Mouse (Mus musculus) intestine, postnatal 0 days (tissue): ENCODE data around the gene Sphk1. TPM values are rescaled to one million over a fixed set of nuclear protein-coding genes. Genes with fewer than 3 reads are reported as not detected.

Source experiments
- ATAC-seq: fragments of 200-750 bp; cut with Nextera tagmentation; 2 replicates; pipeline ENCODE4 v1.8.0; 2017; ENCODE audit warnings: mild to moderate bottlenecking, moderate TSS enrichment, moderate library complexity
- H3K27ac ChIP-seq: fragments of 300-500 bp; sonication (generic); 2 replicates; pipeline ENCODE4 v1.5.1; 2014; ENCODE audit warnings: mild to moderate bottlenecking, low read depth, low read length, moderate library complexity
- H3K27me3 ChIP-seq: fragments of 300-500 bp; sonication (generic); replicated peaks from 2 replicates; pipeline ENCODE4 v1.6.1; 2014; ENCODE audit warnings: low read length, mixed read lengths; ENCODE audit not compliant: control insufficient read depth, insufficient read depth
- H3K36me3 ChIP-seq: fragments of 300-500 bp; sonication (generic); 2 replicates; pipeline ENCODE4 v1.6.1; 2014; ENCODE audit warnings: mild to moderate bottlenecking, moderate library complexity; ENCODE audit not compliant: control insufficient read depth, insufficient read depth
- H3K4me1 ChIP-seq: fragments of 300-500 bp; sonication (generic); replicated peaks from 2 replicates; pipeline ENCODE4 v1.6.1; 2014; ENCODE audit warnings: antibody characterized with exemption, low read length, mixed read lengths; ENCODE audit not compliant: control insufficient read depth, insufficient read depth
- H3K4me2 ChIP-seq: fragments of 300-500 bp; sonication (generic); replicated peaks from 2 replicates; pipeline ENCODE4 v1.6.1; 2014; ENCODE audit warnings: low read depth, mild to moderate bottlenecking, moderate library complexity
- H3K4me3 ChIP-seq: fragments of 300-500 bp; sonication (generic); 2 replicates; pipeline ENCODE4 v1.5.1; 2014; ENCODE audit warnings: low read depth, low read length
- H3K9ac ChIP-seq: fragments of 300-500 bp; sonication (generic); 2 replicates; pipeline ENCODE4 v1.6.1; 2014; ENCODE audit warnings: mild to moderate bottlenecking, low read depth, low read length
- H3K9me3 ChIP-seq: fragments of 300-500 bp; sonication (generic); 2 replicates; pipeline ENCODE4 v1.6.1; 2016; ENCODE audit warnings: mixed run types; ENCODE audit not compliant: control insufficient read depth
- CTCF ChIP-seq: sonication (generic); IDR thresholded peaks from 2 replicates; pipeline ENCODE4 v1.5.1; 2016; ENCODE audit warnings: low read depth, mild to moderate bottlenecking, control low read depth, antibody characterized with exemption, moderate library complexity
- WGBS: fragments of 180-500 bp; shearing (Covaris S2); extraction: QIAGEN DNeasy Blood & Tissue Kit; methylation state at CpG from one replicate; pipeline ENCODE4 v1.1.7; 2014; 5-methylcytosine and 5-hydroxymethylcytosine counted together
- polyA plus RNA-seq: library from polyadenylated mRNA; unstranded; fragments of >200 nt; fragmentation: Nextera tagmentation; extraction: Ambion mirVana; gene quantifications from 2 replicates; pipeline ENCODE4 v1.2.1, GENCODE M21; 2015

Gene Sphk1
- polyA plus RNA-seq, 1 experiment from 2014 or later: 2.5 TPM

DNA sequence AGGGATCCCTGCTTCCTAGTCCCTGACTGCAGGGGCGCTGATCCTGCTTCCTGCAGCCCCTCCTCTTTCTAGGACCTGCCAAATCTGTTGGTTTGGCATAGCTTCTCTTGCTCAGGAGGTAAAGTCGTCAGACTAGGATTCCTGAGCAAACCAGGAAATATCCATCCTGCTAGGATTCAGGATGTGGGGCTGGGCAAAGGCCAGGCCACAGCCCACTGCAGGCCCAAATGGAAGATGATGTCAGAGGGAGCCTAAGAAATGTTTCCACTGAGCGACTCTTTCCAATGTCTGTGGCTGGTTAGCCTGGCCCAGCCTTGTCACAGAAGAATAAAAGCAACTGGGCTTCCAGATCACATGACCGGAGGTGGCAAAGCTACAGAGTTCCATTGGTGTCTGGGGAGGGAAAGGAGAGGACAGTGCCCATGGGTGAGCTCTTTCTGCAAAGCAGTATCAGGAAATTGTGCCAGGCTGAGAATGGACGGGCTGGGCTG, 7.0 kb upstream of the Sphk1 start:
- no peaks in the 10 kb centered on the region for H3K36me3 ChIP-seq
- no peak overlapping the region for H3K27ac ChIP-seq
- TF ChIP-seq CTCF: 0 out of 2 replicates have a peak, but pooled peaks have one; percentile 1
- no peak overlapping the region for H3K4me2 ChIP-seq
- WGBS: 52% methylated on average over 5 of the region's 5 CpGs
- peak; percentile 42; the same call in 1 of the 2 replicates for ATAC-seq
- no peak overlapping the region for H3K9ac ChIP-seq
- H3K4me1 ChIP-seq: no peaks in the 10 kb centered on the region
- H3K4me3 ChIP-seq: no peak overlapping the region
- no peaks in the 10 kb centered on the region for H3K27me3 ChIP-seq
- no peaks in the 10 kb centered on the region for H3K9me3 ChIP-seq

DNA sequence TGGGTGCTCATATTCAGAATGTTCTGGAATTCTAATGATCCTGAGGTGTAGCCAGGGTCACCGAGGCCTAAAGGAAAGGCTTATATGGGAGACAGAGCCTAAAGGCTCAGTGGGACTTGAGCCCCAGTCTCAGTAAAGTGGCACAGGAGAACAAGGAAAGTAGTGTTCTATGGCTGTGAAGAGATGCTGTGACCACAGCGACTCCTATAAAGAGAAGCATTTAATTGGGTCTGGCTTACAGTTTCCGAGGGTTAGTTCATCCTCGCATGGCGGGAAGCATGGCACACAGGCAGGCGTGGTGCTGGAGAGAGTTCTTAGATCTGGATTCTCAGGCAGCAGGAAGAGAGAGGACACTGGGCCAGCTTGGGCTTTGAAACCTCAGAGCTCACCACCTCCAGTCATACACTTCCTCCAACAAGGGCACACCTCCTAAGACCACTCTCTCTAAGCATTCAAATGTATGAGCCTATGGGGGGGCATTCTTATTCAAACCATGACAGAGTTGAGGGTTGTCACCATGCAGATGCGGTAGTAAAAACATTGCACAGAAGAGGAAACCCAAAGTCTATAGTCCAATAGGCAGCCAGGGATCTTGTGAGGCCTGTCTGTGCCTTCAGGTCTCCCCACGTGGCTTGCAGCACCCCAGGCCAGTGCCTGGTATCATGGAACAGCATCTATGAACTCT, 1.9 kb upstream of the Sphk1 start:
- no peak overlapping the region for H3K4me3 ChIP-seq
- H3K9me3 ChIP-seq: no peaks in the 10 kb centered on the region
- no peak for TF ChIP-seq CTCF
- H3K27ac ChIP-seq: no peak overlapping the region
- H3K36me3 ChIP-seq: no peaks in the 10 kb centered on the region
- no peak for ATAC-seq
- 82% methylated on average over 8 of the region's 8 CpGs for WGBS
- H3K4me1 ChIP-seq: peaks cover 11% of the 10 kb centered on the region; the same call in 1 of the 2 replicates
- no peak overlapping the region for H3K4me2 ChIP-seq
- H3K27me3 ChIP-seq: peaks cover 25% of the 10 kb centered on the region
- no peak overlapping the region for H3K9ac ChIP-seq

DNA sequence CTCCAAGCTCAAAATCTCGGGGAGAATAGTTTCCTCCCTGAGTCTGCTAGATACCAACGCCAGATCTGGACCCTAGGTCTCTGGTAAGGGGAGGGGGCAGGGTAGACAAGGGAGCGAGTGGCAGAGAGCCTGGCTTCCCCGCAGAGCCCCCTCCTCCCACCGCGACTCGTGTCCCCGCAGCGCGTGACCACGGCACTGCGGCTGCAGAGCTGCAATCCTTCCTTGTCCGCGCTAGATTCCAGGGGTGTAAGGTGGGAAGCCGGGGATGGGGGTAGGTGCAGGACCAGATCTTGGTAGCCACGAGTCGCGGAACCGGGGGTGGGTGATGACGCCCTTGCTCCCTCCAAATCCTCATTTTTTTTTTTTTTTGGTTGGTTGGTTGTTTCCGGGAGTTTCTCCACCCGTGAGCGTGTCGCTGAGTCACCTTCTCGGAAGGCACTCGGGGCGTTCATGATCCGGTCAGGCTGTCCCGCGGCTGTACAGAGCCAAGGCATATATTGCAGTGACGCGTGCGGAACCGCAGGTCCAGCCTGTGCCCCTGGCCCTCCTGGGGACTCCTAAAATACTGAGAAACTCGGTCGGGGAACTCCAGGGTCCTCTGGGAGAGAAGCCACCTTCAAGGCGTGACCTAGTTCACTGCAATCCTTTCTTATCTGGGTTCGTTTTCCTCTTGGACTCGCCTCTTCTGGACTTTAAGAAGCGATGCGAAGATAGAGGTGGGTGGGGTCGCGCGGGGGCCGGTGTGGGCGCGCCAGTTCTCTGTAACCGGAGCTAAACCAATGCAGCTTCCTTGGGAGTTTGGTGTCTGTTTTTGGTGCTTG, 856 bp downstream of the Sphk1 start:
- Histone ChIP-seq H3K9me3 (no peaks in the 10 kb centered on the region), H3K27ac (no peak overlapping the region), H3K4me3 (peak overlapping the region; percentile 55), H3K9ac (0 out of 2 replicates have a peak overlapping the region, but pooled peaks have one; percentile 26), H3K36me3 (no peaks in the 10 kb centered on the region), H3K4me1 (peaks cover 14% of the 10 kb centered on the region; the same call in 1 of the 2 replicates), H3K27me3 (peaks cover 28% of the 10 kb centered on the region), H3K4me2 (peak overlapping the region; percentile 95)
- TF ChIP-seq CTCF: no peak
- WGBS: 2% methylated on average over 48 of the region's 48 CpGs
- no peak for ATAC-seq

DNA sequence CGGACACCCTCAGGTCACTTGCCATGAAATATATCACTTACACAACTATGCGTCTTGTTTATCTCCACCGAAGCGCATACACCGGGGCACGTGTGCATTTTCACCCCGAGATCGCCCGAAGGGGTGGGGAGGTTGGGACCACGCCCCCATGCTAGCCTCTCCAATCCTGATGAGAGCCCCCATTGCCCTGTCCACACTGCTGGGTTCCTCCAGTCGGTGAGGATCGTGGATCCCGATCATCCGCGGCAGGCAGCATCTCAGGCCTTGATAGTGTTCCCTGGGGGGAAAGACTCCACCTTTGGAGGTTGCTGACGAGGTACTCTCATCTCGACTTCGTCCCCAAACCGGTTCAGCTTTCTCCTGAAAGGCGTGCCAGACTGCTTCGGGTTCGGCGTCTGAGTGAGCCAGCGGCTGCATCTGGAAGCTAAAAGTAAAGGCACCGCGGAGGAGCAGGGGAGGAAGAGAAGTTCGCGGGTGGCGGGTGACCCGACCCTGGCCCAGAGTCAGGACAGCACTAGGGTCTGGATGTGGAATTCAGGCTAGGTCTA, 1.6 kb downstream of the Sphk1 start:
- under 1% methylated on average over 30 of the region's 30 CpGs for WGBS
- H3K27me3 ChIP-seq: peaks cover 28% of the 10 kb centered on the region

DNA sequence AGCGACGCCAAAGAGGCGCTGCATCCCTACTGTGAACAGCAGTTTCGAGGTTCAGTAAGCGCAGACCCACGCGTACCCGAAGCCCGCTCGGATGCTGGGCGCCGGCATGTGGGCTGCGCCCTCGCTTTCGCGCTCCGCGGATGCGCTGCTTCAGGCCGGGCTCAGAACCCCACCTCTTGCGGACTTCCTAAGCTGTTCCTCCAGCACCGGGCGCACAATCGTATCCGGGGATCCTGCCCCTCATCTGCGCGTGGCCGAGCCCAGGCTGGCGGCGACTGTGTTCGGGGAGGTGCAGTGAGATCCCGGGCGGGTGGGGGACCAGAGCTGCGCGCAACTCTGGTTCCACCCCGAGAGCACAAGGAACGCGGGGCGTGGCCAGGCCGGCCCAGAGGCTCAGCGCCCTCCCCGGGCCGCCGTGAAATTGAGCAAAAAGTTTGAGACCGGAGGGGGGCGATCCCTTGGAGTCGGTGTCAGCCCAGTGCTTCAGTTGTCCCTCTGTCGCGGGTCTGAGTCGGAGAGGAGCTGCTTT, 2.1 kb downstream of the Sphk1 start:
- peak overlapping the region; percentile 40 for H3K9ac ChIP-seq
- peak; percentile 47 for TF ChIP-seq CTCF
- WGBS: under 1% methylated on average over 49 of the region's 50 CpGs

More for the DNA sequence above, 1.6 kb downstream of the Sphk1 start:
- Histone ChIP-seq H3K9me3 (no peaks in the 10 kb centered on the region), H3K4me2 (peak overlapping the region; percentile 95), H3K36me3 (no peaks in the 10 kb centered on the region), H3K27ac (no peak overlapping the region), H3K4me3 (peak overlapping the region; percentile 55), H3K9ac (peak overlapping the region; percentile 40; the same call in 1 of the 2 replicates), H3K4me1 (peaks cover 14% of the 10 kb centered on the region; the same call in 1 of the 2 replicates)
- no peak for TF ChIP-seq CTCF
- ATAC-seq: no peak

More for the DNA sequence above, 2.1 kb downstream of the Sphk1 start:
- peak overlapping the region; percentile 55 for H3K4me3 ChIP-seq
- no peaks in the 10 kb centered on the region for H3K36me3 ChIP-seq
- peaks cover 28% of the 10 kb centered on the region for H3K27me3 ChIP-seq
- H3K27ac ChIP-seq: no peak overlapping the region
- ATAC-seq: peak; percentile 46; the same call in 1 of the 2 replicates
- peak overlapping the region; percentile 95 for H3K4me2 ChIP-seq
- no peaks in the 10 kb centered on the region for H3K9me3 ChIP-seq
- H3K4me1 ChIP-seq: peaks cover 14% of the 10 kb centered on the region; the same call in 1 of the 2 replicates
